Mouse (Mus musculus) activated CD4-positive, CD25-positive, alpha-beta regulatory T cell, adult 9 weeks (primary cell): ENCODE results near the gene Ffar4. TPM values are rescaled to one million over a fixed set of nuclear protein-coding genes. Genes with fewer than 3 reads are reported as not detected.

Experiments used
- polyA plus RNA-seq: library from polyadenylated mRNA; unstranded; fragments of 100-300 nt; shearing (Covaris generic); gene quantifications from one replicate; pipeline ENCODE4 v1.2.1, GENCODE M21; 2017

Gene Ffar4
- not detected for polyA plus RNA-seq

GRCm38 (mm10) chr19:38096858-38097758, at the start of gene Ffar4:
Gene Ffar4, plus strand, starts transcription at chr19:38097071.

DNA sequence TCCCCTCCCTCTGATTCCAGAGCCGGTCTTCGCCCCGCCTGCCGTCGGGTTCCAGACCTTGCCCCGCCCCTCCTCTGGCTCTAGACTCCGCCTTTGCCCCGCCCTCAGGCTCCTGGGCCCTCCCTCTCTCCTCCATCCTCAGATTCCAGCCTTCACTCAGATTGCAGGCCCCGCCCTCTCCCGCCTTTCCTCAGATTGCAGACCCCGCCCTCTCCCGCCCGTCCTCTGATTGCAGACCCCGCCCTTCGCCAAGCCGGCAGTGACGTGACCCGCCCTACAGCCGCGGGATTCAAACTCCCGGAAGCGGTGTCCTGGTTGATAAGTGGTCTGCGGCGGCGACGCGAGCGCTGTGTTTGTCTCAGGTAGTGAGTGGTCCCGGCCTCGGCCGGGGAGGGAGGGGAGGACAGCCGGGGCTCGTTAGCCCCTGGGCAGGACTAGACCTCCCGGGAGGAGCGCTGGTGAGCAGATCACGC, 42.1 kb upstream of the Ffar4 start, which contains the start of gene Cep55:
TSS of gene Cep55 (plus strand) at position 292 of the 473 bp plus-strand sequence.

DNA sequence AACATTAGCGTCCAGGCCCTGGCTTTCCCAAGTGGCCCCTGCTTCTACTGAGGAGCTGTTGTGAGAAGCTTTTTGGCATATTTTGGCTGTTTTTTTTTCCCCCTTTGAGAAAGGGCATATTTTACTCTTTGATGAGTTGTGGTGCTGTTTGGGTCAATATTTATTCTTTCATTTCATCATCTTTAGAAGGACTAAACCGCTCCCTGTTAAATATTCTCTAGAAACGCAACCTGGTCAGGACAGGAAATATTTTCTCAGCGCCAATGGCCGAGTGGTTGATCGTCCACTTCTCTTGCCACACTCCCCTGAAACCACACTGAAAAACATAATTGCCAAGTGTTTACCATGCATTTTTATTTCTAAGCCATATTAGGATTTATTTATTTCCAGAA, 28.3 kb downstream of the Ffar4 start, which contains the start of gene Rbp4:
TSS of gene Rbp4 (minus strand) at position 63 of the 392 bp plus-strand sequence.

DNA sequence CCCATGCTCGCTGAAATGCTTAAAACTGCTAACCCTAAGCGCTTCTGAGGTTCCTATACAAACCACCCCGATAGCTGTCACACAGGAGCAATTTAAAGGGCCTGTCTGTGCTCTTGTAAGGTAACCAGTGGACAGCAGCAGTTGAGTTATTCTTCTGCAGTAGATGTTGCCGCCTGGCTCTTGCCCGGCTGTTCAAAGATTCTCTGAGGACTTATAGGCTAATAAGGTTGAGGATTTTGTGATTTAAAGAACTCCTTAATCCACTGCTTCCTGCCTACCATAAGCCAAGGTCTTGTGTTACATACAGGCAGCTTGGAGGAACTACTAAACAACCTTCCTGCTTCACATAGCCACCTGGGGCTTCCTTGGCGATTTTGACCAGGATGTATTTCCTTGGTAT, 35.6 kb downstream of the Ffar4 start, which contains the start of gene Pde6c:
TSS of gene Pde6c (plus strand) at position 301 of the 400 bp plus-strand sequence.

Other genes starting within 250 kb of the Ffar4 start
- gene Myof, start 53.5 kb upstream of the Ffar4 start, polyA plus RNA-seq: 0.78 TPM
- 4.5 TPM for gene Cep55, start 42.1 kb upstream of the Ffar4 start, polyA plus RNA-seq
- gene Rbp4, start 28.2 kb downstream of the Ffar4 start, polyA plus RNA-seq: not detected
- gene Pde6c, start 35.7 kb downstream of the Ffar4 start, polyA plus RNA-seq: not detected
- gene Fra10ac1, start 127.1 kb downstream of the Ffar4 start, polyA plus RNA-seq: 19.5 TPM
- not detected for gene Lgi1, start 167.5 kb downstream of the Ffar4 start, polyA plus RNA-seq